Mouse (Mus musculus) liver, embryonic 16.5 days (tissue): ENCODE results near the gene Strip1. TPM values are rescaled to one million over a fixed set of nuclear protein-coding genes. Genes with fewer than 3 reads are reported as not detected.
"Not testable (repeated sequence)": the region's sequence is repeated elsewhere in the genome, so short reads cannot be mapped to it uniquely, and the experiment has no call there.

ENCODE experiments used
- ATAC-seq: fragments of 200-750 bp; cut with Nextera tagmentation; 2 replicates; pipeline ENCODE4 v1.8.0; 2017; ENCODE audit warnings: low read depth, mild to moderate bottlenecking, moderate number of reproducible peaks, moderate library complexity
- H3K27ac ChIP-seq: fragments of 300-500 bp; sonication (generic); 2 replicates; pipeline ENCODE4 v1.5.1; 2014; ENCODE audit warnings: mild to moderate bottlenecking, low read length
- H3K27me3 ChIP-seq: fragments of 300-500 bp; sonication (generic); 2 replicates; pipeline ENCODE4 v1.6.1; 2014; ENCODE audit warnings: low read depth, low read length, mixed read lengths; ENCODE audit not compliant: control insufficient read depth, insufficient read depth
- H3K36me3 ChIP-seq: fragments of 300-500 bp; sonication (generic); 2 replicates; pipeline ENCODE4 v1.6.1; 2014; ENCODE audit warnings: mild to moderate bottlenecking; ENCODE audit not compliant: control insufficient read depth, insufficient read depth
- H3K4me1 ChIP-seq: fragments of 300-500 bp; sonication (generic); 2 replicates; pipeline ENCODE4 v1.6.1; 2014; ENCODE audit warnings: low read depth, low read length, mixed read lengths; ENCODE audit not compliant: control insufficient read depth
- H3K4me2 ChIP-seq: fragments of 300-500 bp; sonication (generic); 2 replicates; pipeline ENCODE4 v1.6.1; 2014; ENCODE audit warnings: low read depth, low read length, mixed read lengths
- H3K4me3 ChIP-seq: fragments of 300-500 bp; sonication (generic); 2 replicates; pipeline ENCODE4 v1.5.1; 2014; ENCODE audit warnings: low read depth, mild to moderate bottlenecking, low read length
- H3K9ac ChIP-seq: fragments of 300-500 bp; sonication (generic); 2 replicates; pipeline ENCODE4 v1.6.1; 2014; ENCODE audit warnings: low read depth, low read length
- H3K9me3 ChIP-seq: fragments of 300-500 bp; sonication (generic); replicated peaks from 2 replicates; pipeline ENCODE4 v1.6.1; 2016; ENCODE audit warnings: low read length; ENCODE audit not compliant: control insufficient read depth
- WGBS: fragments of 180-500 bp; shearing (Covaris S2); extraction: QIAGEN DNeasy Blood & Tissue Kit; methylation state at CpG from one replicate; pipeline ENCODE4 v1.1.7; 2014; ENCODE audit not compliant: insufficient replicate concordance; 5-methylcytosine and 5-hydroxymethylcytosine counted together
- polyA plus RNA-seq: library from polyadenylated mRNA; unstranded; fragments of >200 nt; fragmentation: Nextera tagmentation; extraction: Ambion mirVana; gene quantifications from 2 replicates; pipeline ENCODE4 v1.2.1, GENCODE M21; 2015

Gene Strip1
- polyA plus RNA-seq, 1 experiment from 2014 or later: 8.7 TPM

DNA sequence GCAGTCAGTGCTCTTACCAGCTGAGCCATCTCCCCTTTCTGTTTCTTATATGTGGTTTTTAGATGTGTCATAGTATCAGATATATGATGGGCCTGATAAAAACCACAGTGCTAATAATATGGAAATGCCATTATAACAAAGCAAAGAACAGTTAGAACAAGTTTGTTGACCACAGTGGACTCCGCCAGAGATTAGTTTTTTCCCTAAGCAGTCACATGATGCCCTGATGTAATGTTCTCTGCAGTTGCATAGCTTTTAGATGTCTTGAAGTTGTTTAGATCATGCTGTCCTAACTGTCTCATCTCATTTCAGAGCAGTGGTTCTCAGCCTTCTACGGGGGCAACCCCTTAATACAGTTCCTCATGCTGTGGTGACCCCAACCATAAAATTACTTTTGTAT is 24.7 kb upstream of the Strip1 start:
- Histone ChIP-seq H3K4me1 (no peaks in the 10 kb centered on the region), H3K27ac (no peak overlapping the region), H3K4me3 (no peak overlapping the region), H3K27me3 (no peaks in the 10 kb centered on the region), H3K9ac (no peak overlapping the region), H3K4me2 (no peak overlapping the region), H3K9me3 (no peaks in the 10 kb centered on the region), H3K36me3 (no peaks in the 10 kb centered on the region)
- ATAC-seq: no peak
- 73% methylated on average over 2 of the region's 2 CpGs for WGBS

- Histone ChIP-seq H3K36me3 (no peaks in the 10 kb centered on the region), H3K27me3 (no peaks in the 10 kb centered on the region), H3K27ac (no peak overlapping the region), H3K9ac (no peak overlapping the region), H3K9me3 (no peaks in the 10 kb centered on the region), H3K4me3 (no peak overlapping the region), H3K4me2 (no peak overlapping the region), H3K4me1 (no peaks in the 10 kb centered on the region)
- no peak for ATAC-seq
- WGBS: 71% methylated on average over 3 of the region's 3 CpGs
Observed at GRCm38 (mm10) chr3:107655491-107655890, 24.0 kb upstream of the Strip1 start.

DNA sequence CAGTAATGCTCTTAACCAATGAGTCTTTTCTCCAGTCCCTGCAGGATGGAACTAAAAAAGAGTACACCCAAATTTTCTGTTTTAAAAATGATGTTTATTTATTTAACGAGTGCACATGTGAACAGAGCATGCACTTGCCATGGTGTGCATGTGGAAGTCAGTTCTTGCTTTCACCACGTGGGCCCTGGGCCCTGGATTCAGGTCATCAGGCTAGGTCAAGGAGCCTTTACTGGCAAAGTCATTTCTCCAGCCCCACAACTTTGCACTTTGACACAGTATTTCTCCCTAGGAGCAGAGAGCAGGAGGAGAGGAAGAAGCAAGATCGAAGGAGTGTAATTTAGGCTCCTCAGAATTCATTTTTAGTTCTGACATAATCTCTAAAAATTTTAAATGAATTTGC is 23.4 kb upstream of the Strip1 start:
- H3K4me2 ChIP-seq: no peak overlapping the region
- no peaks in the 10 kb centered on the region for H3K36me3 ChIP-seq
- ATAC-seq: no peak
- no peak overlapping the region for H3K4me3 ChIP-seq
- 63% methylated on average over 3 of the region's 3 CpGs for WGBS
- no peaks in the 10 kb centered on the region for H3K4me1 ChIP-seq
- no peak overlapping the region for H3K27ac ChIP-seq
- H3K9ac ChIP-seq: no peak overlapping the region
- H3K27me3 ChIP-seq: no peaks in the 10 kb centered on the region
- H3K9me3 ChIP-seq: no peaks in the 10 kb centered on the region

DNA sequence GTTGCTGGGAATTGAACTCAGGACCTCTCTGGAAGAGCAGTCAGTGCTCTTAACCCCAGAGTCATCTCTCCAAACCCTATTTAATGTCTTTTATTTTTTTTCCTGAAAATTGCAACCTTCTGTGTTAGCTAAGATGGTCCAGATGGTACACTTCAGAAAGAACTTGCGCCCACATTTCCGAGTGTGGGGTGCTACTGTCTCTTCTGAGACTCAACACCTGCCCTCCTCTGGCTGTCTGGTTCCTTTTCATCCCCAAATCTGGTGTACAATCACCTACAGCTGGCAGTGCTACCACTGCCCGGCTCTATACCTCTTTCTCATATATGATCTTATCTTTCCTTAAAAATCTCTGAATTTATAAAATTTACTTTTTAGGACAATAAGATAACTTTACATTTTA is 21.5 kb upstream of the Strip1 start:
- no peak for ATAC-seq
- Histone ChIP-seq H3K4me2 (no peak overlapping the region), H3K36me3 (no peaks in the 10 kb centered on the region), H3K4me1 (no peaks in the 10 kb centered on the region), H3K27me3 (no peaks in the 10 kb centered on the region), H3K4me3 (no peak overlapping the region), H3K9me3 (no peaks in the 10 kb centered on the region), H3K27ac (no peak overlapping the region), H3K9ac (no peak overlapping the region)
- 76% methylated on average over 3 of the region's 3 CpGs for WGBS

GRCm38 (mm10) chr3:107650276-107650675 is 18.8 kb upstream of the Strip1 start:
- not testable (repeated sequence) for ATAC-seq

GRCm38 (mm10) chr3:107646947-107647346 is 15.5 kb upstream of the Strip1 start:
- no peak for ATAC-seq
- no peaks in the 10 kb centered on the region for H3K9me3 ChIP-seq
- 74% methylated on average over 3 of the region's 3 CpGs for WGBS

More at GRCm38 (mm10) chr3:107650276-107650675, 18.8 kb upstream of the Strip1 start:
- not testable (repeated sequence) for H3K4me3 ChIP-seq, H3K27ac ChIP-seq, H3K9ac ChIP-seq, H3K4me2 ChIP-seq, H3K9me3 ChIP-seq, H3K4me1 ChIP-seq, H3K36me3 ChIP-seq, H3K27me3 ChIP-seq
- 52% methylated on average over 5 of the region's 5 CpGs for WGBS

DNA sequence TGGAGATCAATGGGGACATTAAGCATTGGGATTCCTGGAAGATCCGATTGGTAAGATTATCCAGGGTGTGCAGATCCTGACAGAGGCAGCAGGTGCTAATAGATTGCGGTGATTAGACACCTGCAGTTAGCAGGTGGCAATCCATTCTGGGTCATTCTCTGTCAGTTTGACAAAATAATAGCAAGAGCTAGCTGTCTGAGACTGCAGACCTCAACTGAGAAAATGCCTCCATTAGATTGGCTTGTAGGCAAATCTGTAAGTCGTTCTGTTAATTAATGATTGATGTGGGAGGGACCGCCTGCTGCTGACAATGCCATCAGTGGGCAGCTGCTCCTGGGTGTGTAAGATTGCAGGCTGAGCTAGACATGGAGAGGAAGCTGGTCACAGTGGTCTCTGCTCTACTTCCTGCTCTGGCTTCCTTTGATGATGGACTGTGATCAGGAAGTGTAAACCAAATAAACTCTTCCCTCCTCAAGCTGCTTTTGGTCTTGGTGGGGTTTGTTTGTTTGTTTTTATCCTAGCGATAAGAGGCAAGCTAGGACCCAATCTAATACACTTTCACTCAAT is 6.2 kb upstream of the Strip1 start:
- H3K4me1 ChIP-seq: no peaks in the 10 kb centered on the region
- H3K27ac ChIP-seq: no peak overlapping the region
- WGBS: 35% methylated on average over 5 of the region's 5 CpGs
- ATAC-seq: no peak
- no peaks in the 10 kb centered on the region for H3K36me3 ChIP-seq
- no peak overlapping the region for H3K4me3 ChIP-seq
- no peaks in the 10 kb centered on the region for H3K27me3 ChIP-seq
- no peaks in the 10 kb centered on the region for H3K9me3 ChIP-seq
- no peak overlapping the region for H3K9ac ChIP-seq
- no peak overlapping the region for H3K4me2 ChIP-seq

More at GRCm38 (mm10) chr3:107646947-107647346, 15.5 kb upstream of the Strip1 start:
- H3K4me3 ChIP-seq: no peak overlapping the region
- H3K4me2 ChIP-seq: no peak overlapping the region
- H3K9ac ChIP-seq: no peak overlapping the region
- H3K36me3 ChIP-seq: no peaks in the 10 kb centered on the region
- H3K27ac ChIP-seq: no peak overlapping the region
- H3K4me1 ChIP-seq: no peaks in the 10 kb centered on the region
- H3K27me3 ChIP-seq: no peaks in the 10 kb centered on the region

- Histone ChIP-seq H3K4me3 (no peak overlapping the region), H3K27me3 (no peaks in the 10 kb centered on the region), H3K4me2 (no peak overlapping the region), H3K4me1 (peaks cover 3% of the 10 kb centered on the region; the same call in 1 of the 2 replicates), H3K9me3 (no peaks in the 10 kb centered on the region), H3K9ac (no peak overlapping the region), H3K36me3 (no peaks in the 10 kb centered on the region), H3K27ac (no peak overlapping the region)
- 54% methylated on average over 3 of the region's 3 CpGs for WGBS
- no peak for ATAC-seq
Observed at GRCm38 (mm10) chr3:107636236-107636635, 4.7 kb upstream of the Strip1 start.

- H3K9me3 ChIP-seq: no peaks in the 10 kb centered on the region
- peaks cover 3% of the 10 kb centered on the region; the same call in 1 of the 2 replicates for H3K4me1 ChIP-seq
- H3K27ac ChIP-seq: no peak overlapping the region
- ATAC-seq: no peak
- no peaks in the 10 kb centered on the region for H3K27me3 ChIP-seq
- no peak overlapping the region for H3K9ac ChIP-seq
- H3K4me2 ChIP-seq: no peak overlapping the region
- WGBS: 55% methylated on average over 8 of the region's 8 CpGs
- H3K36me3 ChIP-seq: no peaks in the 10 kb centered on the region
- H3K4me3 ChIP-seq: no peak overlapping the region
Observed at GRCm38 (mm10) chr3:107635836-107636235, 4.3 kb upstream of the Strip1 start.
